Mouse (Mus musculus): ENCODE measurements around the gene Prl2c5. TPM values are rescaled to one million over a fixed set of nuclear protein-coding genes. Genes with fewer than 3 reads are reported as not detected.

Prl2c5 gene
- polyA plus RNA-seq (2012): not detected in 2 replicates

GRCm38 (mm10) chr13:13182415-13182814 is at the start of gene Prl2c5:
Gene Prl2c5, plus strand, starts transcription at chr13:13182715.

Other genes starting within 250 kb of the Prl2c5 start
- gene Prl2c2, start 177.3 kb upstream of the Prl2c5 start, polyA plus RNA-seq (2012): not detected in 2 replicates
- gene Gpr137b, start 211.3 kb downstream of the Prl2c5 start, polyA plus RNA-seq (2012): 0.48 and 0.53 TPM in 2 replicates

Data from megakaryocyte-erythroid progenitor cell, adult 5 weeks (primary cell).